Mouse (Mus musculus) neutrophil, adult 65 days (primary cell): Measurements from ENCODE around the gene 2010003K11Rik. TPM values are rescaled to one million over a fixed set of nuclear protein-coding genes. Genes with fewer than 3 reads are reported as not detected.

ENCODE experiments used
- total RNA-seq: library from RNA; stranded (reverse); gene quantifications from 2 replicates; pipeline ENCODE4 v1.2.4, GENCODE M21; 2023

2010003K11Rik gene
- total RNA-seq = not detected in 2 replicates

GRCm38 (mm10) chr19:4498062-4498933 is at the start of gene 2010003K11Rik:
Gene 2010003K11Rik, minus strand, starts transcription at chr19:4498583.

GRCm38 (mm10) chr19:4509986-4510963 is 11.9 kb upstream of the 2010003K11Rik start, which contains the start of gene Pcx:
Gene Pcx, plus strand, starts transcription at chr19:4510472.

GRCm38 (mm10) chr19:4477345-4478189 is 20.8 kb downstream of the 2010003K11Rik start, which contains the start of gene Syt12:
Gene Syt12, minus strand, starts transcription at chr19:4477447.

Other genes with a start within 250 kb of the 2010003K11Rik start
- 27.9 and 44.6 TPM in 2 replicates for gene Ssh3, start 229.4 kb downstream of the 2010003K11Rik start, total RNA-seq
- 43.5 and 55.6 TPM in 2 replicates for gene Ankrd13d, start 215.4 kb downstream of the 2010003K11Rik start, total RNA-seq
- gene Grk2, start 192.4 kb downstream of the 2010003K11Rik start, total RNA-seq = 421 and 572 TPM in 2 replicates
- gene Kdm2a, start 100.3 kb downstream of the 2010003K11Rik start, total RNA-seq = 112 and 155 TPM in 2 replicates
- not detected in 2 replicates for gene Rhod, start 59.2 kb downstream of the 2010003K11Rik start, total RNA-seq
- not detected in 2 replicates for gene Syt12, start 21.1 kb downstream of the 2010003K11Rik start, total RNA-seq
- 1.5 and 1.7 TPM in 2 replicates for gene Pcx, start 11.9 kb upstream of the 2010003K11Rik start, total RNA-seq
- gene Lrfn4, start 117.1 kb upstream of the 2010003K11Rik start, total RNA-seq = 0.29 and 0.76 TPM in 2 replicates
- 11.7 and 17.7 TPM in 2 replicates for gene Rce1, start 127.1 kb upstream of the 2010003K11Rik start, total RNA-seq
- gene Gm960, start 200.1 kb upstream of the 2010003K11Rik start, total RNA-seq = not detected in 2 replicates
- gene Sptbn2, start 212.6 kb upstream of the 2010003K11Rik start, total RNA-seq = 0.05 TPM in 1 of 2 replicates, not detected in the other